Mouse (Mus musculus) lung, postnatal 0 days (tissue): ENCODE measurements around the gene M1ap. TPM values are rescaled to one million over a fixed set of nuclear protein-coding genes. Genes with fewer than 3 reads are reported as not detected.

Experiments
- ATAC-seq: fragments of 200-750 bp; cut with Nextera tagmentation; 2 replicates; pipeline ENCODE4 v1.8.0; 2017; ENCODE audit warnings: moderate library complexity
- DNase-seq: peaks from one replicate; pipeline ENCODE4 v3.0.0-alpha.2; 2016; ENCODE audit warnings: low spot score
- H3K27ac ChIP-seq: fragments of 300-500 bp; sonication (generic); 2 replicates; pipeline ENCODE4 v1.5.1; 2014; ENCODE audit warnings: antibody characterized with exemption, mild to moderate bottlenecking, low read length, mixed read lengths
- H3K27me3 ChIP-seq: fragments of 300-500 bp; sonication (generic); replicated peaks from 2 replicates; pipeline ENCODE4 v1.6.1; 2014; ENCODE audit warnings: low read length, mixed read lengths; ENCODE audit not compliant: insufficient read depth
- H3K36me3 ChIP-seq: fragments of 300-500 bp; sonication (generic); 2 replicates; pipeline ENCODE4 v1.6.1; 2014; ENCODE audit warnings: low read length, mixed read lengths; ENCODE audit not compliant: insufficient read depth
- H3K4me1 ChIP-seq: fragments of 300-500 bp; sonication (generic); 2 replicates; pipeline ENCODE4 v1.6.1; 2014; ENCODE audit warnings: antibody characterized with exemption, low read depth, low read length, mixed read lengths; ENCODE audit not compliant: insufficient read depth
- H3K4me2 ChIP-seq: fragments of 300-500 bp; sonication (generic); replicated peaks from 2 replicates; pipeline ENCODE4 v1.6.1; 2014; ENCODE audit warnings: low read depth, mild to moderate bottlenecking, low read length, moderate library complexity, mixed read lengths
- H3K4me3 ChIP-seq: fragments of 300-500 bp; sonication (generic); 2 replicates; pipeline ENCODE4 v1.5.1; 2014; ENCODE audit warnings: low read depth, low read length
- H3K9ac ChIP-seq: fragments of 300-500 bp; sonication (generic); replicated peaks from 2 replicates; pipeline ENCODE4 v1.6.1; 2014; ENCODE audit warnings: low read depth, mild to moderate bottlenecking
- H3K9me3 ChIP-seq: fragments of 300-500 bp; sonication (generic); 2 replicates; pipeline ENCODE4 v1.6.1; 2016; ENCODE audit warnings: low read length, mixed read lengths
- CTCF ChIP-seq: IDR thresholded peaks from 2 replicates; pipeline ENCODE4 v1.5.1; 2016; ENCODE audit warnings: antibody characterized with exemption, mild to moderate bottlenecking
- EP300 ChIP-seq: IDR thresholded peaks from 2 replicates; pipeline ENCODE4 v1.6.1; 2016; ENCODE audit warnings: antibody characterized with exemption, mild to moderate bottlenecking, control low read depth
- WGBS: fragments of 180-500 bp; shearing (Covaris S2); extraction: QIAGEN DNeasy Blood & Tissue Kit; methylation state at CpG from one replicate; pipeline ENCODE4 v1.1.7; 2014; 5-methylcytosine and 5-hydroxymethylcytosine counted together
- polyA plus RNA-seq: library from polyadenylated mRNA; unstranded; fragments of >200 nt; fragmentation: Nextera tagmentation; extraction: Ambion mirVana; gene quantifications from 2 replicates; pipeline ENCODE4 v1.2.1, GENCODE M21; 2015

M1ap gene
- 1.8 and 2.5 TPM in 2 replicates for polyA plus RNA-seq

DNA sequence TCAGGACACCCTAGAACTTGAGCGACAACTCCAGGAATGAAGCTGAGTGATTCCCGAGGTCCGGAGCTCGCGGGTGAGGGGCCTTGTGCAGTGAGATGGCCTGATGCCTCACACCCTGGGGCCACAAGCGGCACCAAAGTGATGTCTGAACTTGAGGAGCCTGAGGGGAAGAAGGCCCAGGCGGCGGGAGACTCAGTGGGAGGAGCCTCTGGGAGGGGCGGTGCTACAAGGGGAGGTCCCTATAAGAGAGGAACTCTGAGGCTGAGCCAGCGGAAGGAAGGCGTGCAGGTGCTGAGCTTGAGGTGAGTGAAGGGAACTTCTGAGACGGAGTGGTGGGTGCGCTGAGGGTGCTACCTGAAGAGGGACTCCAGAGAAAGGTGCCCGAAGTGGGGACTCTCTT, at the start of gene M1ap:
TSS of gene M1ap (plus strand) at position 252 of the 400 bp plus-strand sequence.
- H3K4me1 ChIP-seq, result no peaks in the 10 kb centered on the region
- H3K9me3 ChIP-seq, result no peaks in the 10 kb centered on the region
- ATAC-seq (no peak), DNase-seq (no peak)
- TF ChIP-seq EP300, result no peak
- no peak for TF ChIP-seq CTCF
- no peak within 1 kb of the TSS for H3K9ac ChIP-seq
- H3K36me3 ChIP-seq, result no peaks in the 10 kb centered on the region
- 64% methylated on average over 14 of the region's 14 CpGs for WGBS
- no peaks in the 10 kb centered on the region for H3K27me3 ChIP-seq
- H3K27ac ChIP-seq, result no peak within 1 kb of the TSS
- H3K4me2 ChIP-seq, result no peak within 1 kb of the TSS
- no peak within 1 kb of the TSS for H3K4me3 ChIP-seq

DNA sequence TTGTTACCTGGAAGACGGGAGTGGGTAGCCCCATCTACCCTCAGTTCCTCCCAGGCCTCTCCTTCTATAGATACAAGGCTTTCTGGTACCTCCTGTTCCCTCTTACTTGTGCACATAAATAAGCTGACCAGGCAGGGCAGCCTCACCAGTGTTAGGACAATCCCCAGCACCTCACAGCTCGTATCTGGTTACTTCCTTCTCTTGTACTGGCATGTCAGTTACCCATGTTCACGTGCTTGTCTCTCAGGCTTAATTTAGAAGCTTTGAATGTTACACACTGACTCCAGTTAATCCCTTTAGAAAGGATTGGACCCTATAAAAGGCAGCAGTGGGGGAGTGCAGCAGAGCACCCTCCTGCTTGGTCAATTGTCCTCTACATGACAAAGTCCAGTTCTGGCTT, 49.4 kb upstream of the M1ap start:
- WGBS, result 56% methylated on average over 3 of the region's 3 CpGs
- H3K36me3 ChIP-seq, result no peaks in the 10 kb centered on the region
- no peaks in the 10 kb centered on the region for H3K9me3 ChIP-seq
- no peak overlapping the region for H3K27ac ChIP-seq
- no peak for TF ChIP-seq CTCF
- no peak for TF ChIP-seq EP300
- no peak for DNase-seq
- no peak overlapping the region for H3K9ac ChIP-seq
- H3K4me2 ChIP-seq, result no peak overlapping the region
- no peak for ATAC-seq
- no peaks in the 10 kb centered on the region for H3K27me3 ChIP-seq
- no peaks in the 10 kb centered on the region for H3K4me1 ChIP-seq
- H3K4me3 ChIP-seq, result no peak overlapping the region

DNA sequence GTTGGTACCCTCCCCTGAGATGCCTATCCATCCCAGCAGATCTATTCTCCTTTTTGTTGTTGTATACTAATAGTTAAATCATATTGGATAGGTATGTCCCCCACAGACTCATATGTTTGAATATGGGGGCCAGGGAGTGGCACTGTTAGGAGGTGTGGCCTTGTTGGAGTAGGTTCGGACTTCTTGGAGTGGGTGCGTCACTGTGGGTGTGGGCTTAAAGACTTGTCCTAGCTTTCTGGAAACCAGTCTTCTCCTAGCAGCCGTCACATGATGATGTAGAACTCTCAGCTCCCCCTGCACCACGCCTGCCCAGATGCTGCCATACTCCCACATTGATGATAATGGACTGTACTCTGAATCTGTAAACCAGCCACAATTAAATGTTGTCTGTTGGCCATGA, 48.5 kb upstream of the M1ap start:
- Histone ChIP-seq H3K4me3 (no peak overlapping the region), H3K4me1 (no peaks in the 10 kb centered on the region), H3K9me3 (no peaks in the 10 kb centered on the region), H3K36me3 (no peaks in the 10 kb centered on the region), H3K9ac (no peak overlapping the region), H3K27me3 (no peaks in the 10 kb centered on the region), H3K4me2 (no peak overlapping the region), H3K27ac (no peak overlapping the region)
- TF ChIP-seq EP300, result no peak
- TF ChIP-seq CTCF, result no peak
- DNase-seq (peak; percentile 21), ATAC-seq (peak; percentile 47)
- 46% methylated on average over 4 of the region's 4 CpGs for WGBS

DNA sequence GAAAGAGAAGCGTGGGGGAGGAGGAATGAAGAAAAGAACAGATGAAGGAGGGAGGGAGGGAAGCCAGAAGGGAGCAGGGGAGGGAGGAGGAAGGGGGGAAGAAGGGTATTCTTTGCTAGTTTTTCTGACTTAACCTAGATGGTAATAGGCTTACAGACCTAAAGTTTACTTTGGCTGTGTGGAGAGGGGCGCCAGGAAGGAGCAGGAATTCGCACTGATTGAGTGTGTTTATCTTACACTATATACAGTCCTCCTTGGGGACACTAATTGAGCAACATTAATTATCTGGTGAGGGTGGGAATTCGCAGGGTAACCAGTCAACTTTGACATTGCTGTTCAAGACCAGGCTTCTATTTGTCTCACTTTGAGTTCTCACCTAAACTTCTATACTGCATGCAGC, 48.0 kb upstream of the M1ap start:
- no peak for DNase-seq
- H3K9me3 ChIP-seq, result no peaks in the 10 kb centered on the region
- H3K27ac ChIP-seq, result no peak overlapping the region
- no peaks in the 10 kb centered on the region for H3K4me1 ChIP-seq
- no peak overlapping the region for H3K9ac ChIP-seq
- no peak for ATAC-seq
- TF ChIP-seq EP300 (no peak), CTCF (no peak)
- H3K27me3 ChIP-seq, result no peaks in the 10 kb centered on the region
- no peaks in the 10 kb centered on the region for H3K36me3 ChIP-seq
- no peak overlapping the region for H3K4me3 ChIP-seq
- H3K4me2 ChIP-seq, result no peak overlapping the region
- 16% methylated on average over 4 of the region's 4 CpGs for WGBS

DNA sequence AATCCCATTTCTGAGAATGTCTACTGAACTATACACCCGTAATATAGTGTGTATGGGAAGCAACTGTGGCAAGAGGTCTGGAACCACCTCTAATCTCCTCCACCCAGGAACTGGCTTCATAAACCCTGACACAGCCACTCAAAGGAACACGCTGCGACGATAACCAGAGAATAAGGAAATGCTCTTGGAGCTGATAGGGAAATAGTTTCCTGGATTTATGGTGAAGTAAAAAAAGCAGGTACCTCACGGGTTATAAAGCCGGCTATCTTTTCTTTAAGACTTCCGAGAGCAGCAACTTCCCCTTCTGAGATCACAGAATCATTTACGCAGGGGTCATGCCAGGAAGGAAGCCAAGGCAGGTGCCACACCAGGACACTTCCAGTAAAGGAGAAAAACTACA, 44.1 kb upstream of the M1ap start:
- no peaks in the 10 kb centered on the region for H3K9me3 ChIP-seq
- H3K9ac ChIP-seq, result no peak overlapping the region
- H3K4me2 ChIP-seq, result no peak overlapping the region
- H3K4me1 ChIP-seq, result no peaks in the 10 kb centered on the region
- ATAC-seq (no peak), DNase-seq (peak; percentile 34)
- no peaks in the 10 kb centered on the region for H3K36me3 ChIP-seq
- no peak overlapping the region for H3K27ac ChIP-seq
- no peaks in the 10 kb centered on the region for H3K27me3 ChIP-seq
- no peak for TF ChIP-seq EP300
- no peak for TF ChIP-seq CTCF
- WGBS, result 33% methylated on average over 8 of the region's 8 CpGs
- no peak overlapping the region for H3K4me3 ChIP-seq

DNA sequence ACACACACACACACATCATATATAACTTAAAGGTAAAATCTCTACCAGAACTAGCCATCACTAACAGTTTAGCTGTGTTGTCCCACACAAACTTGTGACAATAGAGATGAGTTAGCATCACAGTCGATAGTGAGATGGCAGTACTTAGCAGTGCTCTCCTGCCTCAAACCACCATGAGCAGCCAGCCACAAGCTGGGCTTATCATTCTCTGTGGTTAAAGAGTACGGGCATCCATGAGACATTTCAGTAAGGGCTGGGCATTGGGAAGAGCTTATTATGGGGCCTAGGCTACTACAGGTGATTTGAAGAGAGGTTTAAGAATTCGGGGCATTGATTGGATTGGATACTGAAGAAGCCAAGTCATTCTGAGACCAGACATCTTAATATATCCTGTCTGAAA, 39.7 kb upstream of the M1ap start:
- no peaks in the 10 kb centered on the region for H3K4me1 ChIP-seq
- H3K36me3 ChIP-seq, result no peaks in the 10 kb centered on the region
- no peak overlapping the region for H3K4me3 ChIP-seq
- WGBS, result 85% methylated on average over 3 of the region's 3 CpGs
- H3K9me3 ChIP-seq, result no peaks in the 10 kb centered on the region
- H3K4me2 ChIP-seq, result no peak overlapping the region
- H3K27ac ChIP-seq, result no peak overlapping the region
- TF ChIP-seq CTCF (no peak), EP300 (no peak)
- H3K9ac ChIP-seq, result no peak overlapping the region
- ATAC-seq, result no peak
- no peak for DNase-seq
- no peaks in the 10 kb centered on the region for H3K27me3 ChIP-seq

DNA sequence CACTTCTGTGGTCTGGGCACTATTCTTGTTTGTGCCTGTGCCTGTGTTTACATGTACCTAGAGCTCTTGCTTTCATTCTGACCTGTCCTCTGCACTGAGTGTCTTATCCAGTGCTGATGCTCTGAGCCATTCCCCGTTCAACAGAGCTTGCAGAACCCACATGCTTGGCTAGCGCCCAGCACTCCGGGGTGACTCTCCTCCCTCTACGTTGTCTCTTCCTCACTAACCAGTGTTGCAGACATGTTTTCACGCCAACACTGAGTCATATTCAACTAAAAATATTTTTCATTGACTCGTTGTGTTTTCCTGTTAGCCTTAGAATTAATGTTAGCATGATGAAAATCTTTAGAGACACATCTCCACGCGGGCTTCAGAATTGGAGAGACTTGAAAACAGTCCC, 38.7 kb upstream of the M1ap start:
- no peak overlapping the region for H3K4me2 ChIP-seq
- no peak overlapping the region for H3K9ac ChIP-seq
- H3K4me1 ChIP-seq, result no peaks in the 10 kb centered on the region
- H3K27ac ChIP-seq, result no peak overlapping the region
- no peak for TF ChIP-seq EP300
- no peak for TF ChIP-seq CTCF
- no peaks in the 10 kb centered on the region for H3K9me3 ChIP-seq
- no peak for DNase-seq
- H3K4me3 ChIP-seq, result no peak overlapping the region
- no peaks in the 10 kb centered on the region for H3K36me3 ChIP-seq
- WGBS, result 71% methylated on average over 8 of the region's 8 CpGs
- no peak for ATAC-seq
- no peaks in the 10 kb centered on the region for H3K27me3 ChIP-seq
